Mouse (Mus musculus) spleen, postnatal 4 days (tissue): Measurements from ENCODE around the gene Ces2f.
"Not testable (repeated sequence)": the region's sequence is repeated elsewhere in the genome, so short reads cannot be mapped to it uniquely, and the experiment has no call there.

Experiments
- DNase-seq, 2 experiments: peaks; one replicate each; pipeline ENCODE4 v3.0.0; 2022; ENCODE audit warnings: low spot score in 2 of 2

Ces2f gene

DNA sequence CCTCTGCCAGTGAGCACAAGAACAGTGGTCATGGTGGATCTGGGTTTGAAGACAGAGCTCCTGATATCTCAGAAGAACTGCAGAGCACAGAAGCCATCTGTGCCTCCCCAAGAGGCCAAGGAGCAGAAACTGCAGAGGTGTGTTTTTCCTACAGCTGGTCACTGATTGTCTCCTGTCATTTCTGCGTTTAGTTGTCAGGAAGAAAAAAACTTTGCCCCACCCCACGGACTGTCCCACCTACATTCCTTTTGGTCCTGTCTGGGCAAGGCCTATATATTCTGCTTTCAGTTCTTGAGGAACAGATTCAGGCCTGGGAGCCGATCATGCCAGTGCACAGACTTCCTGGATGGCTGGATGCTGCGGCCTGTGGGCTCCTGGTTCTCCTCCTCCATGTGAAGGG, at the start of gene Ces2f:
Gene Ces2f, plus strand, starts transcription at position 301 of the 400 bp plus-strand sequence.
- DNase-seq: no peak

DNA sequence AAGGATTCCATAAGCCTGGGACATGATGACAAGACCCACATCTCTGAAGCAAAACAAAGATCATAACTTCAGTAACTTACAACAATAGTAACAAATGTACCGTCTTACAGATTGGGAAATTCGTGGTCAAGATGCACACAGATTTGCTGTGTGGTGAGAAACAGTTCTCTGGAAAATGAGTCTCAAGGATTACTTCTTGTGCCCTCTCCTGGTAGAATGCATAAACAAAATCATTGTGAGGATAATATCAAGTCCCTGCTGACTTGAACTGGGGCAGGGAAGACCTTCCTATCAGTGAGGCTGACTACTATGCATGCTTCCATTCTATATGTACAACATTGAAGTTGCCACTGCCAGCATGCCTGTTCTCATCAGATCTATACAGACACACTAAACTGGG, 45.4 kb upstream of the Ces2f start:
- DNase-seq: no peak

DNA sequence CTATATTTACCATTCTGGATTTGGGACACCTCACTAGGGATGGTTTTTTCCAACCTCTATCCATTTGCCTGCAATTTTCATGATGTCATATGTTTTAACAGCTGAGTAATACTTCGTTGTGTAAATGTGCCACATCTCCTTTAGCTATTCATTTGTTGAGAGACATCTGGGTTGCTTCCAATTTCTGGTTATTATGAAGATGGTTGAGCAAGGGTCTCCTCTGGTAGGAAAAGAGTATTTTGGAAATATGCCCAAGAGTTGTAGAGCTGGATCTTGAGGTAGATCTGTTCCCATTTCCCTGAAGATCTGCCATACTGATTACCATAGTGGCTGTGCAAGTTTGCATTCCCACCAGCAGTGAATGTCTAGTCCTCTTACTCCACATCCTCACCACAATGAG, 40.0 kb upstream of the Ces2f start:
- no peak for DNase-seq

DNA sequence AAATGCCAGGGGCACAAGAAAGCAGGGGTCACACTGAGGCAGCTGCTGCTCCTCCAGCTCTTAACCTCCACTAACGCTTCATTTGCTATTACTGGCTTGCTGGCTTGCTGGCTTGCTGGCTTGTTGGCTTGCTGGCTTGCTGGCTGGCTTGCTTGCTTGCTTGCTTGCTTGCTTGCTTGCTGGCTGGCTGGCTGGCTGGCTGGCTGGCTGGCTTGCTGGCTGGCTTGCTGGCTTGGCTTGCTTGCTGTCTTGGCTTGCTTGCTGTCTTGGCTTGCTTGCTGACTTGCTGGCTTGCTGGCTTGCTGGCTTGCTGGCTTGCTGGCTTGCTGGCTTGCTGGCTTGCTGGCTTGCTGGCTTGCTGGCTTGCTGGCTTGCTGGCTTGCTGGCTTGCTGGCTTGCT, 38.1 kb upstream of the Ces2f start:
- not testable (repeated sequence) for DNase-seq

DNA sequence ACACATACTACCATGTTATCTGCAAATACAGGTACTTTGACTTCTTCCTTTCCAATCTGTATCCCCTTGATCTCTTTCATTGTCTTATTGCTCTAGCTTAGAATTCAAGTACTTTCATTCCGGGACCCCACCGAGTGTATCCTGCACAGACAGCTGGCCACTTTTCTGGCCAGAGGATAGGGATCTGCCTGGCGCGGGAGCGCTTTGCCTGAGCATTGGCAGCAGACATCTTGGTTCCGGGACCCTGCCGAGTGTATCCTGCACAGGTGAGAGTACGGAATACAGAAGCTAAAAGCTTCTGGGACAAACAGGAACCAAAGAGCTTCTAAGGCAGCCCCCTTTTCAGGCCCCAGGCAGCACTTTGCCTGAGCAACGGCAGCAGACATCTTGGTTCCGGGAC, 37.5 kb upstream of the Ces2f start:
- DNase-seq: not testable (repeated sequence)

DNA sequence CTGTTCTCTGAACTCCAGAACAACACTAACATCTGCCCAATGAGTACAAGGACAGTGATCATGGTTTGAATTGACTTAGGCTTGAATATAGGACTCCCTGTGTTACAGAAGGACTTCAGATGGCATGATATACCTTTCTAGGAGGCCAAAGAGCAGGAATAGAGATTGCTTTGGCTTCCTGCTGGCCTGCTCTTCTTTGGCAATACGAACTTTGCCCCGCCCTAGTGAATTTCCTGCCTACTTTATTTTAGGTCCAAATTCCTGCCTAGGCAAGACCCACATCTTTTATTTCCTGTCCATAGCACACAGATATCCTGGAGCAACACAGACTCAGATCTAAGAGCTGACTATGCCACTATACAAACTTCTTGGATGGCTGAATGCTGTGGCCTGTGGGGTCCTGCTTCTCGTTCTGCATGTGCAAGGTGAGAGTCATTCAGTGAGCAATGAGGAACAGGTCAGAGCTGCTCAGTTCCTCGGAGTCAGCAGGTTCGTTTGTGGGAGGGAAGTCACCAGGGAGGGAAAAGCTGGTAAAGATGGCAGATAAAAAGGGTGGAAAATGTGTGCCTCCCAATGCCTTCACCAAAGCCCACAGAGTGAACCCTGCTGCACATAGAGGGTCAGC, 21.1 kb upstream of the Ces2f start, which contains the start of gene Ces2e:
Gene Ces2e, plus strand, starts transcription at position 289 of the 625 bp plus-strand sequence.
- DNase-seq: no peak

DNA sequence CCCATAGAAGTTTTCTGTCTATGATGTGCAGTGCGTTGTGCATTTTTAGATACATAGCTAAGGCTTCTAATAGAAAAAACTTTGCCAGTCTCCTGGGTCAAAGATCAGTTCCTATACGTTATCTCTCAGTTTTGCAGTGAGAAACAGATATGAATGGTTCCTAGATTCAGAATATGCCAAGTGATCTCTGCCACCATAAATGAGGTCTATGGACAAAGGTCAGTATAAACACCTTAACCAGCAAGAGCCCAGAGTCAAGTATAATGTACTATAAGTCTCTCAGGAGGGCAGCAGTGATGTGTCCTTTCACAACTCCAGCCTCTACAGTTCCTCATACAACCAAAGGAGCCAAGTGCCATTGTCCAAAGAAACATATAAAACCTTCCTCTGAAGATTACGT, 19.9 kb upstream of the Ces2f start:
- DNase-seq: no peak

DNA sequence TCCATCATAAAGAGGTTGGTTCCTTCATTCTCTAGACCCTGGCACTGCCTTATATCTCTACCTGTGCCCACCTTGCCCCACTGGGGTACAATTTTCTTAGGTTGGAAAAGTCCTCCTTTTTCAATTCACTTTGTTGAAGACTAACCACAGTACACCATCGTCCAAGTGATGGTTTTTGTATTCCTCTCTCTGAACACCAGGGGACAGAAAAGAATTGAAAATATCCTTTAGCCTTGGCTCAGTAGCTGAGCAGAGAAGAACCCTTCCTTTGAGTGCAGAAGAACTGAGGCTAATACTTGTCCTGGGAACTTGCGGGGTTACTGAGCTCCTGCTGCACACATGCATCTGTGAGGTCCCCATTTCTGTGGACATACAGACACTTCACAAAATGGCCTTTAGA, 2.5 kb upstream of the Ces2f start:
- no peak for DNase-seq

DNA sequence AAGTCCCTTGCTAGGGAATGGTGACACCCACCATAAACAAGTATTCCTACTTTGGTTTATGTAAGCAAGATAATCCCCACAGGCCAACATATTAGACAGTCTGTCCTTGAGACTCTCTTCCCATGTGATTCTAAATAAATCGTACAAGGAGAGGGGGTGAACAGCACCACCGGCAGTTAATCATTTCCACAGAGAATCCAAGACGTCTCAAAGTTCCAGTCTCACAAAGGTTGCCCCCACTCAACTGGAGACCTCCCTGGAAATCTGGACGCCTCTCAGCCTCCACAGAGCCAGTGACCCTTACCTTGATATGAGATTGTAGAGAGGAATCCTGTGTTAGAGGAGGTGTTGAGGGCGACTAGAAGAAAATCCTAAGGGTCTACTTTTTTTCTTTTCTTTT, 1.9 kb downstream of the Ces2f start:
- no peak for DNase-seq

DNA sequence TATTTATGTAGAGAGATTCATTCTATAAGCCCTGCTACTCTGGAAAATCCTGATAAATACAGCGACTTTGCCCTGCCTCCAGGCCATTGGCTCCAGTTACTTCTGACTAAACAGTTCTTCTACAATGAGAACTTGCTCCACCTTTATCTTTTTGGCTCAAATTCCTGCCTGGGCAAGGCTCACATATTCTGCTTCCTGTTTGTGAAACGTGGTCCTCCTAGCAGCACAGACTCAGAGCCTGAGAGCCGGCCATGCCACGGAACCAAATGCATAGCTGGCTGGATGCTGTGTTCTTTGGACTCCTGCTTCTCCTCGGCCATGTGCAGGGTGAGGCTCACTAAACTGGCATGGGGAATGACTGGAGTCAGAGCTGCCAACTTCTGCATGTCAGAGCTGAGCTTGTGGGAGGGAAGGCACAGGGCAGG, 14.4 kb downstream of the Ces2f start, which contains the start of gene Ces2g:
Gene Ces2g, plus strand, starts transcription at position 182 of the 425 bp plus-strand sequence.
- peak; percentile 48 to 69 for DNase-seq

DNA sequence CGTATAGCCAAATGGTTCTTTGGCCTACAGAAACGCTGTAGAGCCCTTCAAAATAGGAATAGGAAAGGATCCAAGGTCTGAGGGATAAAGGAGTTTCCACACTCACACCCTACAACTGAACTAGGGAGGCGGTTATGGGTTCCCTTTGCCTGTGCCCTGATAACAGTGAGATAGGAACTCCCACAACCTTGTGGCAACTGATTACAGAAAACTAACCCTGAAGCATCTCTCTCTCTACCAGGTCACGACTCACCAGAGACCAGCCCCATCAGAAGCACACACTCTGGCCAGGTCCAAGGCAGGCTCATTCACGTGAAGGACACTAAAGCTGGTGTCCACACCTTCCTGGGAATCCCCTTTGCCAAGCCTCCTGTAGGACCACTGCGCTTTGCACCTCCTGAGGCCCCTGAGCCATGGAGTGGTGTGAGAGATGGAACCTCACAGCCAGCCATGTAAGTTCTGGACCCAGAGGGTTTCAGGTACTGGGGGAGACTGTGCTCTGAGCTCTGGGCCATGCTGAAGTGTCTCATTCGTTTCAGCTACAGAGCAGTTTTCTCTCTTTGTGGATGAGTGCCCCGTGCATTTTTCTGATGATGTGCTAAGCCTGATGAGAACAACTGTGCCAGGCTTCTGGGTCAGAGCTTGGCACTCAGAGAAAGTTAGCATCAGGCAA, 15.2 kb downstream of the Ces2f start:
- peak; percentile 64 to 74 for DNase-seq

DNA sequence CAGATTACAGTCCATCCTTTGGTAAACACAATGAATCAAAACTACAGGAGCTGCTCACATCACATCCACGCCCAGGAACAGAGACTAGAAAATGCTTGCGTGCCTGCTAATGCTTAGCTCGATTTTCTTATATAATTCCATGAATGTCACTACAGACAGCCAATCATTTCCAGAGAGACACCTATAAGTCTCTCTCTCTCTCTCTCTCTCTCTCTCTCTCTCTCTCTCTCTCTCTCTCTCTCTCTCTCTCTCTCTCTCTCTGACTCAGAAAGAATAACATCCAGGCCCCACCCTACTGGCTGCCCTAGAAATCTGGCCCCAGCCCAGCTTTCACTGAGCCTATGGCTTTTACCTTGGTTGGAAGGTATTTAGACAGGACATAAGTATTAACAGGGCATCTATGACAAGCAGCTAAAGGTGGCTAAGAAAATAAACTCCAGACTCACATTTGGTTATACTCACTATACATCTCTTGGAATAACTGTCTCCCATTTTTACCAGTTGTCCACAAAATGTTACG, 16.3 kb downstream of the Ces2f start:
- peak in 1 of 2 experiments; percentile 25 for DNase-seq

DNA sequence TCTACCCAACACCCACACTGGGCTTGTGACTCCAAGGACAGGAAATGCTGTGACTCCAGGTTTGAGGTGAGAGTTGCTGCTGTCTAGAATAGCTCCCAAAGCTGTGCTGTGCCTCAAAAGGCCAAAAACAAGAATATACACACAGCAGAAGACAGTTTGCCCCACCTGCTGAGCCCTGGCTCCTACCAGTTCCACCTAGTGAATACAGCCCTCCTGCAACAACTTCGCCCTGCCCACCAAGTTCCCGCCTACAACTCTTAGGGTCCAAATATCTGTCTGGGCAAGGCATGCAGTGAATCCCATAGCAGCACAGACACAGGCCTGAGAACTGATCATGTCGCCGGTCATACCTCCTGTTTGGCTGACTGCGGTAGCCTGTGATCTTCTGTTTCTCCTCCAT, 37.0 kb downstream of the Ces2f start:
- no peak for DNase-seq

DNA sequence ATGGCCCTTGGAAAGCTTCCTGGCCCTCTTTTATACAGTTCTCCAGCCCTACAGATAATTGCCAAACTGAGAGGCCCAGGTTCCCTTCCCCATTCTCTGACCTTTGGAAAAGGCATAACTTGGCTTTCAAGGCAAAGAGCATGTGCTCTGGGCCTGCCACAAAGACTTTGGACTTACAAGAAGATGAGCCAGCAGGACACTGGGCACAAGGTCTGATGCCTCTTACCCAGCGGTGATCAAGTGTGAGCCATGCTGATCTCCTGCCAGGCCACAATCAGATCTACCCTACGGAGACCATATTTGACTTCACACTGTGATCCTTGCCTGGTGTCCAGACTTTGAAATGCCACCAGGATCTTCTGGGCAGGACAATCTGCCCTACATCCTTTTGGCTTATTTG, 37.8 kb downstream of the Ces2f start:
- DNase-seq: no peak

DNA sequence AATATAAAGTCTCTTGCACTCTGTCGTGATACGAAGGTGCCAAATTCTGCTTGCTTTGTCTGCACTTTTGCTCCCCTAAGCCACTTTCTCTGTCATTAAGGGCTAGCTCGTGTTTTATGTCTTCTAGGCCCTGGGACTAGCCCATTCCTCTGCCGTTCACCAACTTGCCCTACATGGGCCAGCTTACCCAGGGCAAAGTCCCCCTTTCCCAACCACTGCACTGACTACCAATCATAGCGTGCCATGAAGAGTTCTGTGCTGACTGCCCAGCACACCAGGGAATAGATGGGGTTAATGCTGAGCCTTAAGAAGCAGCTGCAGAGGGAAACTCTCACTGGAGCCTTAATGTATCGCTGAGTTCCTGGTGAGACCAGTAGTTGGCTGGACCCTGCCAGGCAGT, 51.0 kb downstream of the Ces2f start:
- DNase-seq: no peak

DNA sequence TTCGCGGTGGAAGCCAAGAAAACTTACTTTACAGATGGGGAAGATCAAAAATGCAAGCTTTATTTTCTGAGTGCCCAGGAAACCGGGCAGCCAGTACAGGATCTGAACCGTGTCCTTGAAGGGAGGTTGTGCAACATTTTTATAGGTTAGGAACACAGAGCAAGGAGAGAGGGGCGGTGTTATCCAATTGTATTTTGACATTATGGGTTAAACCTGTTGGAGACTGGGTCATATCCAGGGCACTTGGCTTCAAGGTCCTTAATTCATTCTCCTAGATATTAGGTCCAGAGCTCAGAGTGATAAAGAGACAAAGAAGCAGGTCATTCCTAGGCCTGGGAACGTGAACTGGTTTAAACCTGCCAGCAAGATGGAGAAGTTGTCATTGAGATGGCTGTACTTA, 52.0 kb downstream of the Ces2f start:
- DNase-seq: no peak

DNA sequence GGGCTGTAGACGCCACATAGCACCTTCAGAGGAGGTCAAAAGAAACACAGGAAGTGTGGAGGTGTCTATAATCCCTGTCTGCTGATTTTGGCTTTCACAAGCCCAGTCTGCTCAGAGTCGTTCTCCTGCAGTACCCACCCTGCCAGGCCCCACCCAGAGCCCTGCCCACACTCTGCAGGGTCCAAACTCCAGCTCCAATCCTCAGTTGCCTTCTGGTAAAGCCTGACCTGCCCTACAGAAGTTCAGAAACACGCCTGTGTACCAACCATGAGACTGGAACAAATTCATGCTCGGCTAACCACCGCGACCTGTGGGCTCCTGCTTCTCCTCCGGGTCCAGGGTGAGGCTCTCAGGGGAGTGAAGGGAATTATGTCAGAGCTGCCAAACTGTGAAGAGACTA, 53.4 kb downstream of the Ces2f start, which contains the start of gene Ces2h:
Gene Ces2h, plus strand, starts transcription at position 268 of the 400 bp plus-strand sequence.
- DNase-seq: no peak
